Mouse (Mus musculus) brain, adult 2 months (tissue): ENCODE measurements at regions not wholly inside any gene's neighbourhood (a gene's known extent, or its start where the extent isn't known, plus 50 kb on each side); places are given as distances from the start of the nearest gene placed in this dataset.

Experiments used
- DNase-seq: peaks from one replicate; pipeline ENCODE4 v3.0.0; 2011; ENCODE audit warnings: low read depth, low spot score

- no peak for DNase-seq
Measured at GRCm38 (mm10) chr14:73978694-73979093, 317.7 kb downstream of the Gm21750 start.

DNA sequence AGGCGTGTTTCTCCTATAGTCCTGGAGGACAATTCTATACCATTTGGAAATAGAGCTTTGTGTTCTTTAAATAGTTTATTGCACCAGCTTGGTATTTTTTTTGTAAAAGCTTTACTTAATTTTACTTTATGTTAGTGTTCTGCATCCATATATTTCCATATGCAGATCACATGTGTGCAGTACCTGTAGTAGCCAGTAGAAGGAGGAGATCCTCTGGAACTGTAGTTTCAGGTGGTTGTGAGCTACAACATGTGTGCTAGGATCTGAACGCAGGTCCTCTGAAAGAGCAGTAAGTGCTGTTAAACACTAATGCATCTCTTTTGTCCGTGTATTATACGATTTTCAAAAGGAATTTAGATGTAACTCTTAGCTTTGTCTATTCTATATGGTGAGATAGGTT lies 335.2 kb downstream of the Gm21750 start:
- DNase-seq, result no peak

DNA sequence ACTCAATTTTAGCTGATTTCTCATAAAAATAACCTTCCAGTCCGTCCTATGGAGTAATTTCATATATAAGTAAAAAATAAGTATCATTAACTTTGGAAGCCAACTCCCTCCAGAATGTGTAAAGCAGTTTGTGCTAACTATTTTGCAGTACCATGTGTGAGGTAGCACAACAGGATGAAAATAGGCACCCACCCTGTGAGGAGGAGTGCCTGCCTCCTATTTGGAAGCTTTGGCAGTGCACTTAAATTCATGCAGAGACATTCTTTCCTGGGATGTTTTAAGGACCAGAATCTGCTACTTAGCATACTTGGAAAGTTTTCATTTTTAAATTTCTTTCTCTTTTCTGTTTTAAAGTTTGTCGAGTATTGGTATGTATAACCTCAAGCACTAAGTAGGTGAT lies 336.8 kb downstream of the Gm21750 start:
- DNase-seq, result peak; percentile 59

DNA sequence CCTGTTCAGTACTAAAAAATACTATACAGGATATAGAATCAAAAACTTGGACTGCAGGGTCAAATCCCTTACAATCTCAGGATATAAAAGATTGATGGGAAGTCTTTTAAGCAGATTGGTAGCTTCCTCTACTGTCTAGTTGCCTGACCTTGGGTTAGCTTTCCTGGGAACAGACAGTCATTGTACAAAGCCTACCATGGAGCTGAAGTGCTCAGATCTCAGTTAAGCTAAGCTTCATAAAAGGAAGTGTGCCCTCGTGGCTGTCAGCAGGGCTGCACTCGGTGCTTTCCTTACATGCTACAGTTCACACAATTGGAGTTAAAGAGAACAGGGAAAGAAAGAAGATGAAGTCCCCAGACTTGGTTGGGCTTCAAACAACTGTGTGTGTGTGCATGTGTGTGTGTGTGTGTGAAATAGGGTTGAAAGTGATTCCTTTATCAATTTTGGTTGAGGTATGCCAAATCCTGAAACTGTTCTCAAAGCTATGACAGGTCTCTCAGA lies 338.4 kb downstream of the Gm21750 start:
- DNase-seq, result peak; percentile 9

GRCm38 (mm10) chr14:74006911-74007310 lies 345.9 kb downstream of the Gm21750 start:
- no peak for DNase-seq

DNA sequence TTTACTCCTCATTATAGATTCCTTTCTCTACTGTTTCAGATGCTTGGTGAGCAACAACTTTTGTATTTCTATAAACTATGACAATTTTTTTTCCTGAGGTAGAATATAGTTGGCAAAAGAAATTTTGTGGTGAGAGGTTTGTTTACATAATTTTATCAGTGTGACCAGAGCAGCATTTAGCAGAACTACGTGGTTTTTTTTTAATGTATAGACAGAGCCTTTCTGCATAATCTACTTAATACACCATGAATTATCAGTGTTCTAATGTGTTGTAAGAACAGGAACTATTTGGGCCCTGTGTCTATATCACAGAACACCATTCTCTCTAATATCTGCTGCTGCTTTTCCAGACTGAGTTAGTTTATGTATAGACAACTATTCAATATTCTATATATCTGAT lies 350.5 kb downstream of the Gm21750 start:
- no peak for DNase-seq

GRCm38 (mm10) chr14:74019421-74019820 lies 358.4 kb downstream of the Gm21750 start:
- DNase-seq, result no peak

- peak; percentile 56 for DNase-seq
Measured at GRCm38 (mm10) chr14:74047009-74047694, 386.1 kb downstream of the Gm21750 start.

DNA sequence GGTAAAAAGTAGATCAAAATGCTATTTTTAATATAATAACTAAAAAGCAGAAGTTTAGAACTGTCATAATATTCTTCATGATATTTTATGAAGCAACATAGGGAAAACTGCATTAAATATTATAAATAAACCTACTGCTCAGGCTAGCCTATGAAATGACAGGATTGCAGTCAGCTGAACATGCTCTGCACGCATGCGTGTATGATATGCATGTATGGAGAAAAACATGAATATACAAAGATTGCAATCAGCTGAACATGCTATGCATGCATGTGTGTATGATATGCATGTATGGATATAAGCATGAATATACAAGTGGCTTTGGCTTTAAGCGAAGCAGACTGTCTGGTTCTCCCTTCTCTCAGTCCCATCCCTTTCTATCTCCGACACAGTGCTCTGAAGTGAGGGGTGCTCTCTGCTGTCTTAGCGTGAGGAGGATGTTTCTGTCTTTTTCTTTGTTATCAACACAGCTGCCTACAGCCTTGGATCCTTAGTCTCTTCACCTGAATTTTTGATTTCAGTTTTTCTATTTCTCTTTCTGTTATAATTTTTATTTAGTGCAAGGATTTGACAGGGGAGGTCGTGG lies 386.8 kb downstream of the Gm21750 start:
- no peak for DNase-seq

- peak; percentile 26 for DNase-seq
Measured at GRCm38 (mm10) chr14:74048386-74048785, 387.4 kb downstream of the Gm21750 start.

GRCm38 (mm10) chr14:74066051-74066450 lies 405.0 kb downstream of the Gm21750 start:
- no peak for DNase-seq

DNA sequence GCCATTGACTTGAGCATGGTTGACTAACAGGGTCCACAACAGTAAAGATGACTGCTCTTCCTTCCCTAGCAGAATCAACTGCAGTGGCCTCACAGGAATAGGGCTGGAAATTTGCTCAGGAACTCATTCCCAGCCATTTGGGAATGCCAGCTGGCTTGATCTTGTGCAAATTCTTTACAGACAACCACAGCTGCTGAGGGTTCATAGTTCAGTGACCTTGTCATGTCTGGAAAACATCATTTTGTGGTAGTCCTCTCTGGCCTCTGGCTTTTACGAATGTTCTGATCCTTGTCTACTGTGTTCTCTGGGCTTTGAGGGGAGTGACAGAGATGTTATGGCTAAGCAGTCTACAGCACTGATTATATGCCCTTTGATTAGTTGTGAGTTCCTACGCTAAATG lies 432.0 kb downstream of the Gm21750 start:
- no peak for DNase-seq

- DNase-seq, result peak; percentile 26
Measured at GRCm38 (mm10) chr14:74099696-74100095, 438.7 kb downstream of the Gm21750 start.

- DNase-seq, result no peak
Measured at GRCm38 (mm10) chr14:74112603-74113002, 451.6 kb downstream of the Gm21750 start.

DNA sequence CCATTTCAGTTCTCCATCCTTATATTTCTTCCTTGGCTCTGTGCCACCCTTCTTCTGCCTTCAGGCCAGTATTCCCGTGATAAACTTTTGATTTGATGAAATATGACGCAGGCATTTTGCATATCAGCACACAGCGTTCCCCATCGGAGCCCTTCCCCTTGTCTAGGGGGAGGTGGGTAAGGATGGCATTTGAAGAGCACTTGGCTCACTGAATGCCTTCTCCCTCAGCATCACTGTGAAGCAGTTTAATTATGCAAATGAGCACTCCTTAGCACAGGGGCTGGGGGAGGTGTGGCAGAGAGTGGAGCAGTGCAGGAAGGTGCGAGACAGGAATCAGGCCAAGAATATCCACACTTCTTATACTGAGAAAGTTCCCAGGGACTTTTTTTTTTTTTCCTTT lies 452.1 kb downstream of the Gm21750 start:
- peak; percentile 90 for DNase-seq

- peak; percentile 77 for DNase-seq
Measured at GRCm38 (mm10) chr14:74113556-74113955, 452.5 kb downstream of the Gm21750 start.

DNA sequence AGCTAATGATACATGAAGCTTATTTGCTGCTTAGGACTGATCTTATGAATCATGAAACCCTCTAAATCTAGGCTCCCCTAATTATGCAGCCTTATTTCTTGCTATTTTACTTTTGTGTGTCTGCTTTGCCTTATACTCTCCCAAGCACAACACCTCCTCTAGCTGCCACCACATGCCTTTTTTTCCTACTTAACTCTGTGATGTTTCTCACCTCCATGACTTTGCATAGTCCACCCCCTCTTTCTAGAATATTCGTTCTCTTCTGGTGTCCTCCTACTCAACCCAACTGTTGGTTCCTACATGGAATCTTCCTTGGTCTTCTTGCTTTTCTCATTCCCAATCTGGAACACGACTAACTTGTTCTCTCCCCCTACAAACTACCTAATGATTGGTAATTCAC lies 456.7 kb downstream of the Gm21750 start:
- peak; percentile 69 for DNase-seq

GRCm38 (mm10) chr14:74145202-74145700 lies 484.2 kb downstream of the Gm21750 start:
- no peak for DNase-seq

DNA sequence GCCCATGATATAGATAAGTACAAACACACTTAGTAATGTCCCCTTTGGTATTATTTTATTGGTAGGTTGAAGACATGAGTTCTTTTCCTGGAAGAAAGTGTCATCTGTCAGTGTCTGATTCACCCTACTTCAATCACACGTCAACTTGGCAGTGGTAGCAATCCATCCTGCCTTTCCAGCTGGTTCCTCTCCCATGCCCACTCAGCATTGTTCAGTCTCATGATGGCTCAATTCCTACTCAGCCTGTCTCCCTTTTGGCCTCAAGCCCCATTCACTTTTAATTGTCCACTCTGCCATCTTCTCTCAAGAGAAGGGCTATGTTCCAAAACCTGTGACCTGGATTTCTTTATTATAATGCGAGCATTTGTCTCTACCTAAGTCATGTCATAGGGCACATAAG lies 474.4 kb upstream of the Htr2a start:
- DNase-seq, result peak; percentile 31

DNA sequence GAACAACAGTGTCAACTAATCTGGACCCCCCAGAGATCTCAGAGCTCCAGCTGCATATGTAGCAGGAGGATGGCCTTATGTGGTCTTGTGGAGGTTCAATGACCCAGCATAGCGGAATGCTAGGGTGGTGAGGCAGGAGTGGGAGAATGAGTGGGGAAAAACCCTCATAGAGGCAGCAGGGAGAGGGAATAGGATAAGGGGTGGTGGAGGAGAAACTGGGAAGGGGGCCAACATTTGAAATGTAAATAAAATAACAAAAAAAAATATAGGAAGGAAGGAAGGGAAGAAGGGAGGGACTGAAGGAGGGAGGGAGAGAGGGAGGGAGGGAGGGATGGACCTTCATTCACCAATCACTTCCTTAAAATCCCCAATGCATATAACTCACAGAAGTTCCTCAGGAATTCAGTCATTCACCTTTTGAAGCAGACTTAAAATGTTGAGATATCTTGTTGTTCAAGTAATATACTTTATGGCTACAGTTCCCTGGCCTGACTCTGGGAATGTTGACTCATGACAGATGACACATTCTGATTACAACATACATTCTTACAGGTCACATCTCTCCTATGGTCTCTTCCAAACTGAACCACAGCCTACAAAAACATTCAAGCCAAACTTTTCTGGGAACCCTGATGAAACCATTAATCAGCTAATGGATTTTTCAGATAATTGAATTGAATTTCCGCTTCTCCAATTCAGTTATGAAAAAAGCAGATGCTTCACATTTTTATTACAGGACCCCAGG lies 471.3 kb upstream of the Htr2a start:
- DNase-seq, result no peak

- DNase-seq, result no peak
Measured at GRCm38 (mm10) chr14:74180066-74180465, 460.6 kb upstream of the Htr2a start.

DNA sequence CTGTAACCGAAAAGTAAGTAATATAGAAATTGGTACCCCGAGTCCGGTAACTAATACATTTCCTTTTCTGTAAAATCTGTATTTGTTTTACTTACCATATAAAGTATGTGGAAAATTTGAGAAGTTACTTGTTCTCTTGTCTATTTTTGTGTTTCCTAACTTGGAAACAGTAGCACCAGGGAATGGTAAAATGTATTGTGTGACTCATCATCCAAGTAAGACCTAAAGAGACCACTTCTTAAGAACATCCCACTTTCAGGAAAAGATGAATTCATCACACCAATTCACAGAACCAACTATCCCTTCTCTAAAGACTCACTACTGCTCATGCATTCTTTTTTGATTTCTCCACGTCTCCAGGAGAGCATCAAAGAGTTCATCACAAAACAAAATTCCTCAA lies 457.6 kb upstream of the Htr2a start:
- DNase-seq, result peak; percentile 27
